Mouse (Mus musculus) left cerebral cortex, adult 18-20 months (tissue): ENCODE results near the gene Ptprt. TPM values are rescaled to one million over a fixed set of nuclear protein-coding genes. Genes with fewer than 3 reads are reported as not detected.

Experiments
- DNase-seq, 2 experiments: peaks; one replicate each; pipeline ENCODE4 v3.0.0; 2021 to 2022; ENCODE audit warnings: low spot score in 2 of 2, mixed read lengths in 1 of 2
- total RNA-seq, 2 experiments: library from RNA; stranded (reverse); gene quantifications; 2 replicates each; pipeline ENCODE4 v1.2.3; 2021

Ptprt gene
- total RNA-seq, 2 experiments from 2014 or later, result 91.0 to 99.8 TPM

GRCm38 (mm10) chr2:162418181-162418580, 242.8 kb downstream of the Ptprt start:
- no peak for DNase-seq

- no peak for DNase-seq
Observed at GRCm38 (mm10) chr2:162413073-162413812, 247.7 kb downstream of the Ptprt start.

GRCm38 (mm10) chr2:162411014-162411413, 249.9 kb downstream of the Ptprt start:
- peak; percentile 25 to 28 for DNase-seq

- DNase-seq, result no peak
Observed at GRCm38 (mm10) chr2:162409245-162409644, 251.7 kb downstream of the Ptprt start.

GRCm38 (mm10) chr2:162401316-162402100, 259.4 kb downstream of the Ptprt start:
- DNase-seq, result peak; percentile 22 to 33

- DNase-seq, result no peak
Observed at GRCm38 (mm10) chr2:162394601-162395000, 266.3 kb downstream of the Ptprt start.

GRCm38 (mm10) chr2:162391834-162392233, 269.1 kb downstream of the Ptprt start:
- DNase-seq, result peak; percentile 9 to 17

- no peak for DNase-seq
Observed at GRCm38 (mm10) chr2:162377309-162377708, 283.6 kb downstream of the Ptprt start.

- no peak for DNase-seq
Observed at GRCm38 (mm10) chr2:162349047-162349446, 311.9 kb downstream of the Ptprt start.

- DNase-seq, result no peak
Observed at GRCm38 (mm10) chr2:162341846-162342245, 319.1 kb downstream of the Ptprt start.

- no peak for DNase-seq
Observed at GRCm38 (mm10) chr2:162340231-162340630, 320.7 kb downstream of the Ptprt start.

GRCm38 (mm10) chr2:162332066-162332683, 328.8 kb downstream of the Ptprt start:
- DNase-seq, result no peak

GRCm38 (mm10) chr2:162329430-162329829, 331.5 kb downstream of the Ptprt start:
- DNase-seq, result no peak

- DNase-seq, result no peak
Observed at GRCm38 (mm10) chr2:162322411-162322810, 338.5 kb downstream of the Ptprt start.

- no peak for DNase-seq
Observed at GRCm38 (mm10) chr2:162307996-162308395, 353.0 kb downstream of the Ptprt start.

- DNase-seq, result no peak
Observed at GRCm38 (mm10) chr2:162294070-162294469, 366.9 kb downstream of the Ptprt start.

GRCm38 (mm10) chr2:162282606-162283005, 378.3 kb downstream of the Ptprt start:
- no peak for DNase-seq

GRCm38 (mm10) chr2:162282121-162282520, 378.8 kb downstream of the Ptprt start:
- no peak for DNase-seq

- DNase-seq, result peak; percentile 39 to 56
Observed at GRCm38 (mm10) chr2:162273826-162274225, 387.1 kb downstream of the Ptprt start.

GRCm38 (mm10) chr2:162251272-162251671, 409.7 kb downstream of the Ptprt start:
- no peak for DNase-seq

- no peak for DNase-seq
Observed at GRCm38 (mm10) chr2:162248296-162248695, 412.7 kb downstream of the Ptprt start.

GRCm38 (mm10) chr2:162222476-162222875, 438.5 kb downstream of the Ptprt start:
- no peak for DNase-seq
